ENCODE assay signal across 21 mouse cellular contexts in genomic region chr1:71682194-71682715, GRCm38 (mm10). TPM values are rescaled to one million over a fixed set of nuclear protein-coding genes. Genes with fewer than 3 reads are reported as not detected.
DNase-seq lines count a peak whose midpoint lies in the region; ATAC-seq lines count a peak whose summit lies in the region.
"Had no signal": no experiment of that assay in that cellular context is flagged by ENCODE, and none has a peak within 500 bp of the region (broad histone marks: within the 10 kb centered on the region; RNA-seq: fewer than 3 reads in every experiment).

No protein-coding gene starts in this region.

- no peak for ATAC-seq in kidney, embryonic 15.5 days (replicated peaks; ENCODE audit: low FRiP score)
- no peak for ATAC-seq in embryonic facial prominence, embryonic 14.5 days (ENCODE audit: low read depth)
- ATAC-seq in limb, embryonic 13.5 days (ENCODE audit: low FRiP score, low read depth): peak; percentile 68
- ATAC-seq in CD4-positive, CD25-positive, alpha-beta regulatory T cell, adult 4 months: no peak
- ATAC-seq: liver, postnatal 0 days had no signal

- no peaks in the 10 kb centered on the region for H3K36me3 ChIP-seq in kidney, embryonic 15.5 days
- H3K36me3 ChIP-seq in embryonic facial prominence, embryonic 14.5 days (ENCODE audit: control insufficient read depth, insufficient read depth, low read length): no peaks in the 10 kb centered on the region
- no peaks in the 10 kb centered on the region for H3K36me3 ChIP-seq in limb, embryonic 13.5 days
- H3K36me3 ChIP-seq: hindbrain, embryonic 15.5 days had no signal

- H3K9me3 ChIP-seq in kidney, embryonic 15.5 days (replicated peaks): no peaks in the 10 kb centered on the region
- H3K9me3 ChIP-seq in embryonic facial prominence, embryonic 14.5 days (ENCODE audit: control insufficient read depth, low read length): no peaks in the 10 kb centered on the region
- H3K9me3 ChIP-seq in limb, embryonic 13.5 days: no peaks in the 10 kb centered on the region
- H3K9me3 ChIP-seq: hindbrain, embryonic 15.5 days had no signal

- H3K27ac ChIP-seq in kidney, embryonic 15.5 days: peak overlapping the region; percentile 56
- peak overlapping the region; percentile 64 for H3K27ac ChIP-seq in embryonic facial prominence, embryonic 14.5 days (replicated peaks; ENCODE audit: low read depth, low read length)
- H3K27ac ChIP-seq in limb, embryonic 13.5 days: no peak overlapping the region
- H3K27ac ChIP-seq: hindbrain, embryonic 15.5 days; layer of hippocampus, adult 2 months had no signal

- peak; percentile 42 for DNase-seq in embryo, embryonic 11 days
- no peak for DNase-seq in embryo, embryonic 10 days (ENCODE audit: low spot score)
- DNase-seq in kidney, adult 8-10 months: no peak
- no peak for DNase-seq in embryonic facial prominence, embryonic 14.5 days (ENCODE audit: low spot score)
- no peak for DNase-seq in cerebellum, adult 11 months
- DNase-seq: adrenal gland, adult 8-10 months; cerebellum, adult 2 months; gastrocnemius, postnatal 36 days; kidney, adult 18-20 months; liver; liver, postnatal 0 days; lung, postnatal 36 days; right cerebral cortex, postnatal 14 days; thymus, postnatal 4 days had no signal

- WGBS in kidney, embryonic 15.5 days: 21% methylated on average over 5 of the region's 5 CpGs
- 32% methylated on average over 5 of the region's 5 CpGs for WGBS in embryonic facial prominence, embryonic 14.5 days
- WGBS in limb, embryonic 13.5 days: 16% methylated on average over 5 of the region's 5 CpGs

- H3K9ac ChIP-seq in kidney, embryonic 15.5 days: no peak overlapping the region
- no peak overlapping the region for H3K9ac ChIP-seq in embryonic facial prominence, embryonic 14.5 days (ENCODE audit: low read depth, low read length)
- no peak overlapping the region for H3K9ac ChIP-seq in limb, embryonic 13.5 days
- H3K9ac ChIP-seq: hindbrain, embryonic 15.5 days; liver, postnatal 0 days had no signal

- no peaks in the 10 kb centered on the region for H3K27me3 ChIP-seq in kidney, embryonic 15.5 days
- H3K27me3 ChIP-seq in embryonic facial prominence, embryonic 14.5 days (replicated peaks; ENCODE audit: control insufficient read depth, insufficient read depth, low read length): no peaks in the 10 kb centered on the region
- no peaks in the 10 kb centered on the region for H3K27me3 ChIP-seq in limb, embryonic 13.5 days
- H3K27me3 ChIP-seq: hindbrain, embryonic 15.5 days had no signal

- H3K4me1 ChIP-seq in kidney, embryonic 15.5 days: peaks cover 27% of the 10 kb centered on the region
- H3K4me1 ChIP-seq in embryonic facial prominence, embryonic 14.5 days (ENCODE audit: control insufficient read depth, insufficient read depth, low read length): peaks cover 20% of the 10 kb centered on the region
- peaks cover 43% of the 10 kb centered on the region for H3K4me1 ChIP-seq in limb, embryonic 13.5 days
- H3K4me1 ChIP-seq: hindbrain, embryonic 15.5 days had no signal

- no peak overlapping the region for H3K4me3 ChIP-seq in kidney, embryonic 15.5 days (replicated peaks)
- no peak overlapping the region for H3K4me3 ChIP-seq in embryonic facial prominence, embryonic 14.5 days (ENCODE audit: low read depth, low read length)
- H3K4me3 ChIP-seq in limb, embryonic 13.5 days: no peak overlapping the region
- H3K4me3 ChIP-seq: hindbrain, embryonic 15.5 days; layer of hippocampus, adult 2 months had no signal

- no peak overlapping the region for H3K4me2 ChIP-seq in kidney, embryonic 15.5 days
- H3K4me2 ChIP-seq in embryonic facial prominence, embryonic 14.5 days (ENCODE audit: low read depth, low read length): no peak overlapping the region
- H3K4me2 ChIP-seq in limb, embryonic 13.5 days (replicated peaks): no peak overlapping the region; the same call in 1 of the 2 replicates
- H3K4me2 ChIP-seq: heart, embryonic 11.5 days; hindbrain, embryonic 15.5 days; midbrain, embryonic 11.5 days had no signal

RNA-seq across cellular contexts. Expression of gene Fn1, which starts 29.3 kb away (rescaled TPM):
- polyA plus RNA-seq in kidney, embryonic 15.5 days (2015; fragmentation: Nextera tagmentation; extraction: Ambion mirVana): 142 and 164 TPM in 2 replicates
- 277 and 304 TPM in 2 replicates for polyA plus RNA-seq in embryonic facial prominence, embryonic 14.5 days (2014; fragmentation: Nextera tagmentation; extraction: Ambion mirVana)
- polyA plus RNA-seq in limb, embryonic 13.5 days (2015; fragmentation: Nextera tagmentation; extraction: Ambion mirVana): 219 and 234 TPM in 2 replicates
- polyA plus RNA-seq in CD4-positive, CD25-positive, alpha-beta regulatory T cell, adult 4 months (2017; shearing (Covaris generic)): under 1 TPM; 0.22 to 0.37 TPM

Comparison
In these comparisons a context has a peak if more than half of its experiments do, and no peak if none do; other contexts are left out.
1. RNA of gene Fn1, which starts 29.3 kb away (polyA plus RNA-seq): 277 to 304 TPM in embryonic facial prominence, embryonic 14.5 days, 219 to 234 TPM in limb, embryonic 13.5 days and 142 to 164 TPM in kidney, embryonic 15.5 days; 0.22 to 0.37 TPM in CD4-positive, CD25-positive, alpha-beta regulatory T cell, adult 4 months; every median in the first group is over 100 times any median in the second.